Mouse (Mus musculus): ENCODE results near the gene Nfkb1. TPM values are rescaled to one million over a fixed set of nuclear protein-coding genes. Genes with fewer than 3 reads are reported as not detected.
A peak's percentile ranks its signal among the peaks of the same experiment; 100 is the strongest.

Nfkb1 gene
- polyA plus RNA-seq, 1 experiment from 2014 or later: 10.6 TPM

- Histone ChIP-seq H3K4me1 (peaks cover 10% of the 10 kb centered on the region), H3K36me3 (peaks cover 59% of the 10 kb centered on the region), H3K27ac (replicated peaks) (0 out of 2 replicates have a peak overlapping the region, but pooled peaks have one; percentile 9), H3K9me3 (replicated peaks) (no peaks in the 10 kb centered on the region), H3K4me3 (no peak overlapping the region), H3K27me3 (ENCODE audit: low read depth, poor library complexity, severe bottlenecking) (no peaks in the 10 kb centered on the region)
- WGBS: 63% methylated on average over 6 of the region's 6 CpGs
- no peak for DNase-seq (ENCODE audit: low spot score)
These were observed 105.9 kb downstream of the Nfkb1 start for GRCm38 (mm10) chr3:135585482-135585881.

DNA sequence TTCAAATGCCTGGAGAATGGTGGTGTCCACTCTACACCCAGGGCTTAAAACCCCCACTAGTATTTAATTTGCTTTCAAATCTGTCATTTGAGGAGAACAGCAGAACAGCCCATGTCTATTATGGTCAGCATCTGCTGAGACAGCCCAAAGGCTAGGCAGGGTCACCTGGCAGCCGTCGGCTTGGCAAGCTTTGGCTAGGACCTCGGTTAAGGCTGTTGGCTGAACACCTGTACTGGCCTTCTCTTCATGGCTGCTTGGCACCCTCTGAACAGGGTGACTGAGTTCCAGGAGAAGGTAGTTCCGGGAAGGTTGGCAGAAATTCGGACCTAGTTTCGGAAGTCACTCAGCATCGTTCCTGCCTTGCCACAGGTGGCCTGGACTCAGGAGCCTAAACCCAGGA, 109.1 kb downstream of the Nfkb1 start:
- H3K4me1 ChIP-seq: peaks cover 10% of the 10 kb centered on the region
- no peak overlapping the region for H3K27ac ChIP-seq (replicated peaks)
- H3K4me3 ChIP-seq: no peak overlapping the region
- no peak for DNase-seq (ENCODE audit: low spot score)
- WGBS: 88% methylated on average over 7 of the region's 7 CpGs
- no peaks in the 10 kb centered on the region for H3K9me3 ChIP-seq (replicated peaks)
- H3K36me3 ChIP-seq: peaks cover 26% of the 10 kb centered on the region
- no peaks in the 10 kb centered on the region for H3K27me3 ChIP-seq (ENCODE audit: low read depth, poor library complexity, severe bottlenecking)

DNA sequence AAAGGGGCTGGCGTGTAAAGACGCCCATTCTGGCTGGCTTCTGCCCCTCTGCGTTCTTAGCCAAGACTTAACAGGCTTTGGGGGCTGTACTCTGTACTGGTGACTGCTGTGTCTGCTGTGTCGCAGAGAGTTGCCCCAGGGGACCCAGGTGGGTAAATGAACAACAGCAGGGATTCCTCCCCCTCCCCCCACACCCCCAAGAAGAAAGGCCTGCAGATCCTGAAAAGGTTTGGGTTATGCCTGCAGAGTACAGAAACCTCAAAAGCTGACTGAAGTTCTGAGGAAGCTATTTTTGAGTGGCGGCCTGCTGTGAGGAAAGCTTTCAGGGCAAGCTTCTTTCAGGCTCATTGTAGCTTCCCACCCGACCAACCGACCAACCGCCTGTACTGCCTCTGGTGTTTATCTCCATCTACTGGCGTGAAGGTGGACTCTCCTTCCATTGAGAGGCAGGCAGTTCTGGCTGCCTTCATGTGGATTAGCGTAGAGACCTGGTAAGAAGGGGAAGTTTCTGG, 109.7 kb downstream of the Nfkb1 start:
- DNase-seq (ENCODE audit: low spot score): peak; percentile 52
- peaks cover 21% of the 10 kb centered on the region for H3K36me3 ChIP-seq
- H3K27me3 ChIP-seq (ENCODE audit: low read depth, poor library complexity, severe bottlenecking): no peaks in the 10 kb centered on the region
- peaks cover 10% of the 10 kb centered on the region for H3K4me1 ChIP-seq
- peak overlapping the region; percentile 68 for H3K27ac ChIP-seq (replicated peaks)
- 13% methylated on average over 10 of the region's 10 CpGs for WGBS
- no peaks in the 10 kb centered on the region for H3K9me3 ChIP-seq (replicated peaks)
- H3K4me3 ChIP-seq: no peak overlapping the region

GRCm38 (mm10) chr3:135580439-135581275, 110.7 kb downstream of the Nfkb1 start:
- WGBS: 86% methylated on average over 21 of the region's 21 CpGs
- peaks cover 10% of the 10 kb centered on the region for H3K4me1 ChIP-seq
- H3K27me3 ChIP-seq (ENCODE audit: low read depth, poor library complexity, severe bottlenecking): no peaks in the 10 kb centered on the region
- H3K27ac ChIP-seq (replicated peaks): no peak overlapping the region
- H3K9me3 ChIP-seq (replicated peaks): no peaks in the 10 kb centered on the region
- DNase-seq (ENCODE audit: low spot score): no peak
- H3K4me3 ChIP-seq: no peak overlapping the region
- peaks cover 15% of the 10 kb centered on the region for H3K36me3 ChIP-seq

DNA sequence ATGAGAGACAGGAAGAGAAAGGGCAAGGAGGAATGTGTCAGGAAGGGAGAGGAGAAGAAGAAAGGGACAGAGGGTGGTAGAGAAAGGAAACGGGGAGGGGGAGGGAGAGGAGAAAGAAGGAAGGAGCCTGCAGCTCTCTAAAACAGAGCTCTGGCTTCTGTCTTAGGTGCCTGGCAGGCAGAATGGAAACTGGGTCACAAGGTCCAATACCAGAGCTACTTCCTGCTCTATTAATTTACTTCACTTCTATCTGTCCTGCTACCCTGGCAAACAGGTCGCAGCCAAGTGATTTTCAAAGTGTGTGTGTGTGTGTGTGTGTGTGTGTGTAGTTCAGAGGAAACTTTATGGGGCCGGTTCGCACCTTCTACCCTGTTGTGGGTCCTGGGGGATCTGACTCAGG, 112.2 kb downstream of the Nfkb1 start:
- H3K27ac ChIP-seq (replicated peaks): no peak overlapping the region
- 66% methylated on average over 4 of the region's 4 CpGs for WGBS
- peaks cover 10% of the 10 kb centered on the region for H3K4me1 ChIP-seq
- H3K27me3 ChIP-seq (ENCODE audit: low read depth, poor library complexity, severe bottlenecking): no peaks in the 10 kb centered on the region
- H3K9me3 ChIP-seq (replicated peaks): no peaks in the 10 kb centered on the region
- DNase-seq (ENCODE audit: low spot score): no peak
- H3K4me3 ChIP-seq: no peak overlapping the region
- peaks cover 3% of the 10 kb centered on the region for H3K36me3 ChIP-seq

- no peaks in the 10 kb centered on the region for H3K9me3 ChIP-seq (replicated peaks)
- no peak overlapping the region for H3K4me3 ChIP-seq
- H3K36me3 ChIP-seq: no peaks in the 10 kb centered on the region
- no peaks in the 10 kb centered on the region for H3K27me3 ChIP-seq (ENCODE audit: low read depth, poor library complexity, severe bottlenecking)
- H3K4me1 ChIP-seq: peaks cover 10% of the 10 kb centered on the region
- no peak for DNase-seq (ENCODE audit: low spot score)
- 55% methylated on average over 5 of the region's 5 CpGs for WGBS
- no peak overlapping the region for H3K27ac ChIP-seq (replicated peaks)
These were observed 112.7 kb downstream of the Nfkb1 start for GRCm38 (mm10) chr3:135578588-135579140.

GRCm38 (mm10) chr3:135575126-135575525, 116.2 kb downstream of the Nfkb1 start:
- H3K36me3 ChIP-seq: no peaks in the 10 kb centered on the region
- H3K4me1 ChIP-seq: no peaks in the 10 kb centered on the region
- no peak overlapping the region for H3K4me3 ChIP-seq
- DNase-seq (ENCODE audit: low spot score): no peak
- WGBS: 94% methylated on average over 3 of the region's 3 CpGs
- H3K27me3 ChIP-seq (ENCODE audit: low read depth, poor library complexity, severe bottlenecking): no peaks in the 10 kb centered on the region
- no peak overlapping the region for H3K27ac ChIP-seq (replicated peaks)
- no peaks in the 10 kb centered on the region for H3K9me3 ChIP-seq (replicated peaks)

- Histone ChIP-seq H3K9me3 (replicated peaks) (no peaks in the 10 kb centered on the region), H3K4me3 (no peak overlapping the region), H3K36me3 (no peaks in the 10 kb centered on the region), H3K4me1 (no peaks in the 10 kb centered on the region), H3K27me3 (ENCODE audit: low read depth, poor library complexity, severe bottlenecking) (no peaks in the 10 kb centered on the region), H3K27ac (replicated peaks) (no peak overlapping the region)
- 83% methylated on average over 6 of the region's 6 CpGs for WGBS
- DNase-seq (ENCODE audit: low spot score): no peak
These were observed 118.3 kb downstream of the Nfkb1 start for GRCm38 (mm10) chr3:135573051-135573450.

DNA sequence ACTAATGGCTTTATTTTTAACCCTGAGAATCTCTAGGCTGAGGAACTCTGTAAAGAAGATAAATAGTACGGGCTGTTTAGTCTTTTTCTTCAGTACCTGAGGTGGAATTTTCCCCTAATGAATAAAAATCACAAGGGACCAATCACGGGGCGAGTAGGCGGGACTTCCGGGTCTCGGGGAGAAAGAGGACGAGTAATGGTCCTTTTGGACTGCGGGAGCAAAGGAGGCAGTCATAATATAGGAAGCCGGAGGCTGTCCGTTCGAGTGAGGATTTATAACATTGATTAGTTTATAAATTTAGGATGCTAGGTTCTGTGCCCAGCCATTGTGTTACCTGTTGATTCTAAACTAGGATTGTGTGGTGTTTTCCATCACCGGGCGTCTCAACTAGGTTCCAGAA, 119.8 kb downstream of the Nfkb1 start:
- Histone ChIP-seq H3K36me3 (no peaks in the 10 kb centered on the region), H3K27ac (replicated peaks) (no peak overlapping the region), H3K9me3 (replicated peaks) (no peaks in the 10 kb centered on the region), H3K27me3 (ENCODE audit: low read depth, poor library complexity, severe bottlenecking) (no peaks in the 10 kb centered on the region), H3K4me1 (no peaks in the 10 kb centered on the region), H3K4me3 (peak overlapping the region; percentile 23; the same call in 1 of the 2 replicates)
- no peak for DNase-seq (ENCODE audit: low spot score)
- WGBS: 64% methylated on average over 13 of the region's 13 CpGs

- no peak overlapping the region for H3K27ac ChIP-seq (replicated peaks)
- no peak for DNase-seq (ENCODE audit: low spot score)
- H3K9me3 ChIP-seq (replicated peaks): no peaks in the 10 kb centered on the region
- no peak overlapping the region for H3K4me3 ChIP-seq
- no peaks in the 10 kb centered on the region for H3K27me3 ChIP-seq (ENCODE audit: low read depth, poor library complexity, severe bottlenecking)
- H3K36me3 ChIP-seq: no peaks in the 10 kb centered on the region
- H3K4me1 ChIP-seq: no peaks in the 10 kb centered on the region
- 76% methylated on average over 5 of the region's 5 CpGs for WGBS
These were observed 122.7 kb downstream of the Nfkb1 start for GRCm38 (mm10) chr3:135568633-135569032.

DNA sequence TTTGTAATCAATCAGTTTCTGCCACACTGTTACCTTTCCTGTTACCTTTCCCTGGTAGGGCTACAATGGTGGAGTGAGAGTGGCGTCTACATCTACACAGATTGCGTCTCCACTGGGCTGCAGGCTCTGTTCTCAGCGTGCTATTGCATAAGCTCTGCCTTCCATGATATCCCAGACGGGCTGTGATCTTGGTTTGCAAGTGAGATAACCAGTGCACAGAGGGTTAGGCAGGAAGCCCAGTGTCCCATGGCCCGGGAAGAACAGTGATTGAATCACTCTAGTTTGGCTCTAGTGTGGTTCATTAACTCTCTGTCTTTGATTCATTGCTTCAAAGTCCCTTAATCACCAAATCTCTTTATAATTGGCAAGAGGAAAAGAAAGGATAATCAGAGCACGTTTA, 123.5 kb downstream of the Nfkb1 start:
- H3K27ac ChIP-seq (replicated peaks): no peak overlapping the region
- DNase-seq (ENCODE audit: low spot score): no peak

GRCm38 (mm10) chr3:135565306-135565705, 126.0 kb downstream of the Nfkb1 start:
- H3K4me3 ChIP-seq: no peak overlapping the region
- H3K27ac ChIP-seq (replicated peaks): no peak overlapping the region
- no peaks in the 10 kb centered on the region for H3K36me3 ChIP-seq
- WGBS: 93% methylated on average over 4 of the region's 4 CpGs
- H3K27me3 ChIP-seq (ENCODE audit: low read depth, poor library complexity, severe bottlenecking): no peaks in the 10 kb centered on the region
- DNase-seq (ENCODE audit: low spot score): no peak
- no peaks in the 10 kb centered on the region for H3K4me1 ChIP-seq
- no peaks in the 10 kb centered on the region for H3K9me3 ChIP-seq (replicated peaks)

More for the DNA sequence above, 123.5 kb downstream of the Nfkb1 start:
- H3K36me3 ChIP-seq: no peaks in the 10 kb centered on the region
- no peaks in the 10 kb centered on the region for H3K27me3 ChIP-seq (ENCODE audit: low read depth, poor library complexity, severe bottlenecking)
- no peaks in the 10 kb centered on the region for H3K4me1 ChIP-seq
- no peak overlapping the region for H3K4me3 ChIP-seq
- no peaks in the 10 kb centered on the region for H3K9me3 ChIP-seq (replicated peaks)
- WGBS: 82% methylated on average over 6 of the region's 6 CpGs

DNA sequence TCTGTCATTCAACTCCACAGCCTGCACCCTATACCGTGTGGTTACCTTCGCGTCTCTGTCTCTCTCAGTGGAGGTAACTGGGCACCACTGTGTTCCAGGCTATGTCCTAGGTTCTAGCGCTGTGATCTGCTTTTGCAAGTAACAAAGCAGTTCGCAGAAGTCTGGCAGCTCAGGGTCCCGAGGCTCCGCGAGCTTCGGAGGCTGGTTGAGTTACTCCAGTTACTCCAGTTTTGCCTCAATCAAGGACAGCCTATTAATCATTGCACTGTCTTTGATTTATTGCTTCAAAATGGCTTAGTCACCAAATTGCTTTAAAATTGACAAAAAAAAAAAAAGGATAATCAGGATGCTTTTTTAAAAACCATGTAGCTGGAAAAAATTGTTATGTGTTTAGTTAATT, 126.6 kb downstream of the Nfkb1 start:
- Histone ChIP-seq H3K27ac (replicated peaks) (no peak overlapping the region), H3K36me3 (no peaks in the 10 kb centered on the region), H3K4me3 (no peak overlapping the region), H3K4me1 (no peaks in the 10 kb centered on the region), H3K9me3 (replicated peaks) (no peaks in the 10 kb centered on the region), H3K27me3 (ENCODE audit: low read depth, poor library complexity, severe bottlenecking) (no peaks in the 10 kb centered on the region)
- no peak for DNase-seq (ENCODE audit: low spot score)
- 95% methylated on average over 9 of the region's 9 CpGs for WGBS
